Mouse (Mus musculus): ENCODE measurements at regions not wholly inside any gene's neighbourhood (a gene's known extent, or its start where the extent isn't known, plus 50 kb on each side); places are given as distances from the start of the nearest gene placed in this dataset.

DNA sequence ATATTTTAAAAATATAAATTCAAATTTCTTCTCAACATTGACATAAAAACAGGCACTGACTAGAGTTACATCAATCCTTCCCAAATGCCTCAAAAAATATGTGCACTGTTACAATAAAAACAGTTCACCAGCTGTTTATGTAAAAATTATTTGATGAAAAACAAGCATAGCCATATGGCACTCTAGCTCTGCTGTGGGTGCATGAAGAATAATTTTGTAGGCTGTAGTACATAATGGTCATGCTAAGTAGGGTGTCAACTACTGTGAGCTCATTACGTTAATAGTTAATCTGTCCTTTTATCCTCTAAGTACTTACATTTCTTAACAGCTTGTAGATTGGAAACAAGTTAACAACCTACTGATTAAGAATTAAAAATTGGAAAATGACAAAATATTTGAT, 56.5 kb downstream of the Pet2 start:
- no peaks in the 10 kb centered on the region for H3K36me3 ChIP-seq (ENCODE audit: insufficient read depth, low read length)
- WGBS = 73% methylated on average over 1 of the region's 1 CpGs
- H3K27ac ChIP-seq (ENCODE audit: low read depth, low read length) = no peak overlapping the region
- no peak for TF ChIP-seq CTCF (IDR thresholded peaks at IDR 0.05)
- no peaks in the 10 kb centered on the region for H3K27me3 ChIP-seq (ENCODE audit: insufficient read depth, low read length)
- no peak overlapping the region for H3K9ac ChIP-seq (replicated peaks; ENCODE audit: low read length, poor library complexity, severe bottlenecking)
- no peak overlapping the region for H3K4me2 ChIP-seq (ENCODE audit: low read depth, low read length, poor library complexity, severe bottlenecking)
- ATAC-seq (ENCODE audit: low FRiP score) = no peak
- no peak overlapping the region for H3K4me3 ChIP-seq (ENCODE audit: low read depth, low read length)
- no peaks in the 10 kb centered on the region for H3K9me3 ChIP-seq (ENCODE audit: low read length)
- H3K4me1 ChIP-seq (ENCODE audit: insufficient read depth, low read length) = no peaks in the 10 kb centered on the region
- peak; percentile 1 for DNase-seq (ENCODE audit: low spot score)

Data from midbrain, postnatal 0 days (tissue).